Mouse (Mus musculus) sigmoid colon, adult 10 weeks (tissue): ENCODE measurements around the gene Mtif2. TPM values are rescaled to one million over a fixed set of nuclear protein-coding genes. Genes with fewer than 3 reads are reported as not detected.

Experiments
- polyA plus RNA-seq: library from polyadenylated mRNA; stranded (reverse); fragments of 350-450 nt; fragmentation: Illumina TruSeq; extraction: RNeasy Lipid Tissue Mini Kit (QIAGEN cat#74804); gene quantifications from one replicate; pipeline ENCODE4 v1.2.3, GENCODE M21; 2014; ENCODE audit warnings: low read depth, low replicate concordance

Gene Mtif2
- polyA plus RNA-seq, result 93.8 TPM

DNA sequence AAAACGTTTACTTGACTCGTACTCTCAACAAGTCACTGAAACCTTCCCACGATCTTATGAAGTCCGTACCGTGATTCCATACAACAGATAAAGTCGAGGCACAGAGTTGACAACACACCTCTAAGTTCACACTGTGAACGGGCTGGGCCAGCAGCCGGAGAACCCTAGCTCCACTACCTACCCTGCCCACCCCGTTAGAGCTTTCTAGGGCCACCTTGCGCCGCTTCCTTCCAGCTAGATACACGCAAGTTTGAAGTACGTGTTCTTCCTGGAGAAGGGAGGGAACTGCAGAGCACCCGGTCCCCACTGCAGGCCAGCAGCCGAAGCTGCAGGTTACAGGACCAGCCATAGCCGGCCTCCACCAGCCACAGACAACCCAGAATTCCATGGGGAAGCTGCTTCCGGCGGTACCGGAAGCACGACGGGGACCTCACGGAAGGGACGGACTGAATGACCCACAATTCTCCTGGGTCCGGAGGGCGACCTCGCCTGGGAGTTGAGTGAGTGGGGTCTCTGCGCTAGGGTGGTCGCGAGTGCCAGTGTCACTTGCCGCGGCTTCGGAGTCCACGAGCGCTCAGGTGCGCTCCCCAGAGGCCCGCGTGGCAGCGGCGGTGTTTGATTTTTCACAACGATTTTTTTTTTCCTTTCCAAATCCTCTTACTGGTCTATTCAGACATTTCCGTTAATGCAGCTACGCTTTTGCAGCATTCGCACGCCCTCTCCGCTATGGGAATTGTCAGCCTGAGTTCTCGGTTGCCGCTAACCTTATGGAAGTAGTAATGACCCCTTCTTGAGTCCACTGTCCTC is at the start of gene Mtif2:
Gene Mtif2, plus strand, starts transcription at position 421 of the 807 bp plus-strand sequence.

DNA sequence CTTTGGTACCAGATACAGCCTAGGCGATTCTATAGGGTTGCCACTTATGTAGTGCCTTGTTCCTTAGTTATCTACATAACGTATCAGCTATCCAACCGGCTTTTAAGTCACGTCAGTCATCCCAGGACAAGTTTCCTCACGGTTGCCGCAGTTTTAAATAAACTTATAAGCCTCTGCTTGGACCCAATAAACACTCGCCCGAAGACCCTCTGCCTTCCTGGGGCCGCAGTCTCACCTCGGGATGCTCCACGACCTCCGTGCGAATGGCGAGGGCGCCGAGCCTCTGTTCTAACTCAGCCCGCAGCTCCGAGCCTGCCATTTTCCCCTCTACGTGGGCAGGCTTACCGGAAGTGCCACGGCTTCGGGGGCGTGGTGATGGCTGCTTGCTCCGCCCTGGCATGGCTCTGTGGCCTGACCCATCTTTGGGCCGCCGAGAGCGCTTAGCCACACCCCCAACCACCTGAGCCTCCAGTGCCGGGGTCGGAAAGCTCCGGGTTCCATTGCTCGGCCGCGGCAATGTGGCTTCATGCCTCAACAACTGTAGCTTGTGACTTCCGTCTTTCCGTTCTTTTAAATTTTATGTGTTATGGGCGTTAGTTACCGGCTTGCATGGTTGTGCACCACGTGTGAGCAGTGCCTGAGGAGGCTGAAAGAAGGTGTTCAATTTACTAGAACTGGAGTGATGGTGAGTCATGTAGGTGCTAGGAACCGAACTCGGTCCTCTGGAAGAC is 11.4 kb upstream of the Mtif2 start, which contains the start of gene Prorsd1:
Gene Prorsd1, minus strand, starts transcription at position 352 of the 731 bp plus-strand sequence.

DNA sequence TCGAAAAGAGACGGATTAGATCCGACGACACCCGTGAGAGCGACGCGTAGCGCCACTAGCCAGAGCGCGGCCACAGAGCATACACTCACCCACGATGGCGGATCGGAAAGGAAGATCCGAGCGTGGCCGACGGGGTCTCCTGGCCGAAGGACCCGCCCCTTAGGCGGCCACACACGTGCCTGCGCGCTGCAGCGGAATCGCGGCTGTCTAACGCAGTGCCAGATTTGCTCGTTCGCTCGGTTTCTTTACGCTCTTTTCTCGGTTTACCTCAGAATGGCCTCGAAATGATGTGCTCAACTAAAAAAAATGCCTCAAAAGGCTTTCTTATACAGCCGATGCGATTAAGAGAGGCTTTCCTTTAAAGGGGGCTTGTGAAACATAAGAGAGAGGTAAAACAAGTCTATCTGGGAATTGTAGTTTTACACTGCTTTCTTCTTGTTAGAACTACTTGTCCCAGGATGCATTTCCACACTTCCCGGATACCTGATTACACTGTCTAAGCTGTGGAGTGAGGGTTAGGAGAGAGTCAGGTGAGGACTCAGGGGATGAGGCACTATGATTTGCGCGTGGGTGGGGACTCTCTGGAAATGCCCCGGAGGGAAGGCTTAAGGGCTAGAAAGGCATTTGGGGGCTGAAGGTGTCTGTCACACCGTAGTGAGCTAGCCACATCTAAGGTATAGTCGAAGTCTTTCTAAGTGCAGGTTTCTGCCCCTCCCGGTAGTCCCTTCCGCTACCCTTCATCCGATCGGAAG is 21.7 kb downstream of the Mtif2 start, which contains the start of the genes Clhc1 and Rps27a:
Gene Clhc1, plus strand, starts transcription at position 199 of the 752 bp plus-strand sequence.
Gene Rps27a, minus strand, starts transcription at position 358 of the 752 bp plus-strand sequence.

Other genes starting within 250 kb of the Mtif2 start
- gene Ccdc88a, start 152.8 kb upstream of the Mtif2 start, polyA plus RNA-seq, result 11.9 TPM
- 60.7 TPM for gene Prorsd1, start 11.4 kb upstream of the Mtif2 start, polyA plus RNA-seq
- gene Clhc1, start 21.5 kb downstream of the Mtif2 start, polyA plus RNA-seq, result 1.5 TPM
- 1,784 TPM for gene Rps27a, start 21.7 kb downstream of the Mtif2 start, polyA plus RNA-seq
- gene Rtn4, start 166.5 kb downstream of the Mtif2 start, polyA plus RNA-seq, result 417 TPM